Mouse (Mus musculus): ENCODE measurements around the gene Ptbp1. TPM values are rescaled to one million over a fixed set of nuclear protein-coding genes. Genes with fewer than 3 reads are reported as not detected.
"Not testable (repeated sequence)": the region's sequence is repeated elsewhere in the genome, so short reads cannot be mapped to it uniquely, and the experiment has no call there.

Ptbp1 gene
- polyA plus RNA-seq, 1 experiment from 2014 or later = 116 TPM

DNA sequence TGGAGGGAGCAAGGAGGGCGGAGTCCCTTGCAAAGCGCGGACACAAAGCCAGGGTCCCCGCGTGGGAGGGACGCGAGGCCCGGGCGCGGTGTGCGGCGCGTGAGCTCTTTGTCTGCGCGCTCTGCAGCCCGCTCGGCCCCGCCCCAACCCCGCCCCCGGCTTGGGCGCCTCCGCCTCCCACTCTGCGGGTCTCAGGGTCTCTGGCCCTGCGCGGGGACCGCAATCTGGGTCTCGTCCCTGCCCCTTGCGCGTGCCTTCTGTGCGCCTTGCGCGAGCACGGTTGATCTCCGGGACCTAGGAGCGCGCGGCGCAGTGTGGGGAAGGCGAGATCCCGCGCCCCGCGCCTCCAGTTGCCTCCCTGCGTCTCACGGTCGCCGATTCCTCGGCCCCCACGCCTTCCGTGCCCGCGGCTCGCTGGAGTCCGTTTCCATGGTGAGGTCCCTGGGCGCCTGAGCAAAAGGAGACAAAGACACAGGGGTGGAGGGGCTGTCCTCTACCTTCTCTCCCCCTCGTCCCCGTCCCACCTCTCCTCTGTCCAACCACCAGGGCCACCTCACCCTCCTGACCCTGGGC lies 20.1 kb downstream of the Ptbp1 start, which contains the start of the genes Prtn3 and Plppr3:
TSS of gene Prtn3 (plus strand) at position 187 of the 573 bp plus-strand sequence.
TSS of gene Plppr3 (minus strand) at position 345 of the 573 bp plus-strand sequence.
- H3K4me2 ChIP-seq (replicated peaks) = peak within 1 kb of the TSS; percentile 97
- peaks cover 29% of the 10 kb centered on the region for H3K36me3 ChIP-seq
- H3K9me3 ChIP-seq = no peaks in the 10 kb centered on the region
- H3K27me3 ChIP-seq = 0 out of 2 replicates have a peak, but pooled peaks cover under 1% of the 10 kb centered on the region
- peaks cover 48% of the 10 kb centered on the region for H3K4me1 ChIP-seq (replicated peaks)
- H3K9ac ChIP-seq (replicated peaks) = peak within 1 kb of the TSS; percentile 96
- peak within 1 kb of the TSS; percentile 77 for H3K4me3 ChIP-seq (replicated peaks)
- under 1% methylated on average over 43 of the region's 57 CpGs for WGBS
- ATAC-seq = peak; percentile 90
- H3K27ac ChIP-seq = peak within 1 kb of the TSS; percentile 95

DNA sequence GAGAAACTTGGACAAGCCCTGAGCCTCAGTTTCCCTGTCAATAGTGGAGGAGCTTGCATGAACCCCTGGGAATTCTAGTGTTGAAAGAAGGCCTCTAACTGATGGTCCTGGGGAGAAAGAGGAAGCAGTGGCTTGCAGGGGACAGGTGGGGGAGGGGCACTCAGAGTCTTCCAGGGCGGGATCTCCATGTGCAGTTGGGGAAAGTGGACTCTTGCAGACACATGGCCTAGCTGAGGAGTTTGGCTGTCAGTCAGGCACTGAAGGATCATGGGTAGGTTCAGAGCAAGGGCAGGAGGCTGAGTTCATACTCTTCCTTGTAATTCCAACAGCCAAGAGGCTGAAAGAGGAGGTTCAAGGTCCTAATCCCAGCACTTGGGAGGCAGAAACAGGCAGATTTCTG lies 22.9 kb downstream of the Ptbp1 start:
- peaks cover 25% of the 10 kb centered on the region for H3K27me3 ChIP-seq
- peaks cover 29% of the 10 kb centered on the region for H3K4me1 ChIP-seq (replicated peaks)
- H3K9ac ChIP-seq (replicated peaks) = no peak overlapping the region
- WGBS = 56% methylated on average over 1 of the region's 1 CpGs
- no peaks in the 10 kb centered on the region for H3K9me3 ChIP-seq
- 0 out of 2 replicates have a peak, but pooled peaks cover 4% of the 10 kb centered on the region for H3K36me3 ChIP-seq
- H3K4me2 ChIP-seq (replicated peaks) = no peak overlapping the region
- ATAC-seq = no peak
- no peak overlapping the region for H3K27ac ChIP-seq
- H3K4me3 ChIP-seq (replicated peaks) = no peak overlapping the region

DNA sequence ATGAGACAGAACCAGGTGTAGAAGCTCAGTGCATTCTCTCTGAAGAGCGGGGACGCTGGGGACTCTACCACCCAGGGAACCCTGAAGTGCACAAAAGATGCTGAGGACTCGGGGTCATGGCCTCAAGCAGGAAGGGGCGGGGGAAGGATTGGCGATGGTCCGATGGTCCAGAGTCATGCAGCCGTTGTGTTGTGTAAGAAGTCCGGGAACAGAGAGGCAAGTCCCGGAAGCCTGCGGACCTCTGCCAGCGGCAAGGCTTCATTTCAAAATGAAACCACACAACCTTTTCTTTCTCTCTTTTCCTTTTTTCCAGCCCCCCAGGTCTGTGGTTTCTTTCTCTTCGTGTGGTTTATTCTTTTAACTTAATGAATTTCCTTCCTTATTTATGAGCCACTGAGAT lies 23.5 kb downstream of the Ptbp1 start:
- 0 out of 2 replicates have a peak, but pooled peaks cover 1% of the 10 kb centered on the region for H3K36me3 ChIP-seq
- peaks cover 31% of the 10 kb centered on the region for H3K27me3 ChIP-seq
- H3K9me3 ChIP-seq = no peaks in the 10 kb centered on the region
- no peak overlapping the region for H3K9ac ChIP-seq (replicated peaks)
- no peak for ATAC-seq
- 40% methylated on average over 12 of the region's 12 CpGs for WGBS
- no peak overlapping the region for H3K27ac ChIP-seq
- no peak overlapping the region for H3K4me2 ChIP-seq (replicated peaks)
- no peak overlapping the region for H3K4me3 ChIP-seq (replicated peaks)
- H3K4me1 ChIP-seq (replicated peaks) = peaks cover 28% of the 10 kb centered on the region

DNA sequence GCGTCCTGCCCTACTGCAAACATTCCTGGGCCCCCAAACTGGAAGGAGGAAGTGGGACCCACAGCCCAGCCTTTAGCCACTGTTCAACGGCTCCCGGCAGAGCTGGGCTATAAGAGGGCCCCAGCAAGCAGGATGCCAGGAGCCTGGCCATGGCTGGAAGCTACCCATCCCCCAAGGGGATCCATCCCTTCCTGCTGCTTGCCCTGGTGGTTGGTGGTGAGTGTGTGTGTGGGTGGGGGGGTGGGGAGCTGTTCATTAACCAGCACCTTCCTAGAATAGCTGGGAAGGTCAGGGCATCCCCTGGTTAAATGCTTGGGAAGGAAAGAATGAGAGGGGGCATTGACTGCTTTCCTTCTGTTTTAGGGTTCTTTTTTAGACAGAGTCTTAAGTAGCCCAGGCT lies 25.3 kb downstream of the Ptbp1 start:
- WGBS = 46% methylated on average over 3 of the region's 3 CpGs

DNA sequence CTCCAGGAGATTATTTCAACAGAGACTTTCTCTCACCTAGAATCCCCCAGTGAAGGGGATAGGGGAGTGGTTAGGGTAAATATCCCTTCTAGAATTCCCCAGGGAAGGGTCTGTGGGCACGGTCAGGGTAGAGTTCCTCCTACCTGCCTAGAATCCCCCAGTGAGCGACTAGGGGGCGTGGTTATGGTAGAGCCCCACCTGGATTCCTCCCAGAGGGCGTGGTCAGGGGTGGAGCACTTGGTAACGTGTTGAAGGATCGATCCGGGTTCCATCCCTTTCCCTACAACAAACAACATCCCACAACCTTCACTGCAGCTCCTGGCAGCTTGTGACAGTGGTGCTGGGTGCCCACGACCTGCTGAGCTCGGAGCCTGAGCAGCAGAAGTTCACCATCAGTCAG lies 26.5 kb downstream of the Ptbp1 start:
- Histone ChIP-seq H3K4me3 (replicated peaks) (no peak overlapping the region), H3K9ac (replicated peaks) (no peak overlapping the region), H3K27me3 (peaks cover 40% of the 10 kb centered on the region), H3K4me2 (replicated peaks) (no peak overlapping the region), H3K4me1 (replicated peaks) (peaks cover 12% of the 10 kb centered on the region), H3K36me3 (no peaks in the 10 kb centered on the region), H3K27ac (no peak overlapping the region), H3K9me3 (no peaks in the 10 kb centered on the region)
- WGBS = 21% methylated on average over 9 of the region's 9 CpGs
- ATAC-seq = no peak

More for the DNA sequence above, 25.3 kb downstream of the Ptbp1 start:
- Histone ChIP-seq H3K9ac (replicated peaks) (no peak overlapping the region), H3K27ac (no peak overlapping the region), H3K4me1 (replicated peaks) (peaks cover 23% of the 10 kb centered on the region), H3K27me3 (peaks cover 40% of the 10 kb centered on the region), H3K4me3 (replicated peaks) (no peak overlapping the region), H3K4me2 (replicated peaks) (no peak overlapping the region), H3K9me3 (no peaks in the 10 kb centered on the region), H3K36me3 (no peaks in the 10 kb centered on the region)
- ATAC-seq = no peak

DNA sequence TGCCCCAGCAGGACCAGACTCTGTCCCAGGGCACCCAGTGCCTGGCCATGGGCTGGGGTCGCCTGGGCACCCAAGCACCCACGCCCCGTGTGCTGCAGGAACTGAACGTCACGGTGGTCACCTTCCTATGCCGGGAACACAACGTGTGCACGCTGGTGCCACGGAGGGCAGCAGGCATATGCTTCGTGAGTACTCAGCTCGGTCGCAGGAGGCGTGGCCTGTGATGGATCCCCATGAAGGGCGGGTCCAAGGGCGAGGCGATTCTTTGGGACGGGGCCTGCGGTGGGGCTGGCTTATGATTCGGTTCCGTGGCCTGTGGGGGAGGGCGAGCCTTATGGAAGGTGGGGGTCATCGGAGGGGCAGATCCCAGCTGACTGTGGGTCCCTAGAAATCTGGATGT lies 27.8 kb downstream of the Ptbp1 start:
- H3K27ac ChIP-seq = no peak overlapping the region
- H3K27me3 ChIP-seq = peaks cover 40% of the 10 kb centered on the region
- no peak overlapping the region; the same call in 1 of the 2 replicates for H3K4me3 ChIP-seq (replicated peaks)
- no peak for ATAC-seq
- peak overlapping the region; percentile 33 for H3K4me2 ChIP-seq (replicated peaks)
- no peak overlapping the region; the same call in 1 of the 2 replicates for H3K9ac ChIP-seq (replicated peaks)
- no peaks in the 10 kb centered on the region for H3K9me3 ChIP-seq
- WGBS = 6% methylated on average over 22 of the region's 22 CpGs
- H3K4me1 ChIP-seq (replicated peaks) = peaks cover 12% of the 10 kb centered on the region
- no peaks in the 10 kb centered on the region for H3K36me3 ChIP-seq

DNA sequence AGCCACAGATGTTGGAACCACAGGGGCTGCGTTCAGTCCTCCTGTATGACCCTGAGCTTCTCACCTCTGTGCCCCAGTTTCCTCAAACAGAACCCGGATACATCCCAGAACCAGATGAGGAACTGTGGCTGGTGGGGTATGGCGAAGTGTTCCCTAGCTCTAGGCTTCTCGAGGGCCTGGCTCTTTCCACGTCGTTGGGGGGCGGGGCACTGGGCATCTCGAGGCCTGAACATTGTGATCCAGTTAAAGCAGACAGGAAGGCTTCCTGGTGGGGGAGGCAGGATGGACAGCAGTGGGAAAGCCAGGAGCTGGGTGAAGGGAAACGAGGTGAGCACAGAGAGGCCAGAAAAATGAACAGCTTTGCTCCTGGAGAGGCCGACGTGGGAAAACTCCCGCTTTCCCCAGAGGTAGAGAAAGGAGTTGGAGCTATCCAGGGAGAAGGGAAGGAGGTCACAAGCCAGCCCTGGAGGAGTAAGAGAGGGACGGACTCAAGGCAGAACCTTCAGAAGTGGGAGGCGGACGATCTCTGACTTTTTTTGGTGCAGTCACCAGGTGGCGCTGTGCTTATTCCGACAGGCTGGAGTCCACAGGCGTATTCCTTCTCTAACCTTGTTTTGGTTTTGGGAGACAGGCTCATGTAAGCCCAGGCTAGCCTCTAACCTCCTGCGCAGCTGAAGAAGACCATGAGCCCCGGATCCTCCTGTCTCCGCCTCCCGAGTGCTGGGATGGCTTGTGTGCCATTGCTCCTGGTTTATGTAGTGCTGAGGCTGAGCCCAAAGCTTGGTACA lies 29.3 kb downstream of the Ptbp1 start:
- H3K4me3 ChIP-seq (replicated peaks) = no peak overlapping the region
- peak; percentile 32; the same call in 1 of the 2 replicates for ATAC-seq
- no peaks in the 10 kb centered on the region for H3K9me3 ChIP-seq
- no peaks in the 10 kb centered on the region for H3K36me3 ChIP-seq
- no peak overlapping the region for H3K27ac ChIP-seq
- no peak overlapping the region for H3K9ac ChIP-seq (replicated peaks)
- peaks cover 12% of the 10 kb centered on the region for H3K4me1 ChIP-seq (replicated peaks)
- no peak overlapping the region for H3K4me2 ChIP-seq (replicated peaks)
- 16% methylated on average over 22 of the region's 22 CpGs for WGBS
- peaks cover 40% of the 10 kb centered on the region for H3K27me3 ChIP-seq

DNA sequence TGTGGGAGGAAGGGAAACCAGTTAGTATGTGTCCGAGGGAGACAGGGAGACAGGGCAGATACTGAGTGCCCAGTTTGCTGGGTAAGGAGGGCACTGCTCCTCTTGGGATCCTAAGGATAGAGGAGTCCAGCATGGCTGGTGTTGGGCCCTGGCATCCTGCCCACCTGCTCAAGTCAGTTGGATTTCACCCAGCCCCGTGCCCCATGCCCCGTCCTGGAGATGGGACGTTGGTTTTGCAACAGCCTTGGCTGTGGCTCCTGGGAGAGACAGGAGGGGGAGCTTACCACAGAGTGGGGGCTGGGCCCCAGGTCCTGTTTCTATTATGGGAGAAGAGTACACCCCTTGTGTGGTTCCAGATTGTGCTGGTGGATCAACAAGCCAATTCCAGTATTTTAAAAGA lies 30.2 kb downstream of the Ptbp1 start:
- WGBS = 68% methylated on average over 4 of the region's 4 CpGs
- Histone ChIP-seq H3K4me1 (replicated peaks) (peaks cover 12% of the 10 kb centered on the region), H3K9ac (replicated peaks) (no peak overlapping the region), H3K27ac (no peak overlapping the region), H3K9me3 (no peaks in the 10 kb centered on the region), H3K27me3 (peaks cover 39% of the 10 kb centered on the region), H3K4me2 (replicated peaks) (no peak overlapping the region), H3K4me3 (replicated peaks) (no peak overlapping the region), H3K36me3 (no peaks in the 10 kb centered on the region)
- no peak for ATAC-seq

DNA sequence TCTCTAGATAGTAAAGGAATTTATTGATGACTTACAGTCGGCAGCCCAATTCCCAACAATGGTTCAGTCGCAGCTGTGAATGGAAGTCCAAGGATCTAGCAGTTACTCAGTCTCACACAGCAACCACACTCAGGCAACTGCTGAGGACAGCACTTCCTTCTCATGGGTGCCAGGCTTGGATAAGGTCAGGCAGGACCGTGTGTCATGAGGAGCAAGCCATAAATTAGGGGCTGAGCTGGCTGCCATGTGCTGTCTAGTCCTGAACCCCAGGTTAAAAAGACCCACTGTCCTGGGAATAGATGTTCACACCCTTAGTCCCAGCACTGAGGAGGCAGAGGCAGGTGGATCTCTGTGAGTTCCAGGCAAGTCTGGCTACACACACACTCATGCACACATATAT lies 30.7 kb downstream of the Ptbp1 start:
- Histone ChIP-seq H3K27me3 (peaks cover 34% of the 10 kb centered on the region), H3K4me1 (replicated peaks) (peaks cover 12% of the 10 kb centered on the region)
- H3K9ac ChIP-seq (replicated peaks); ATAC-seq; H3K4me2 ChIP-seq (replicated peaks); H3K36me3 ChIP-seq; H3K27ac ChIP-seq; H3K4me3 ChIP-seq (replicated peaks); H3K9me3 ChIP-seq: not testable (repeated sequence)
- 84% methylated on average over 3 of the region's 3 CpGs for WGBS

DNA sequence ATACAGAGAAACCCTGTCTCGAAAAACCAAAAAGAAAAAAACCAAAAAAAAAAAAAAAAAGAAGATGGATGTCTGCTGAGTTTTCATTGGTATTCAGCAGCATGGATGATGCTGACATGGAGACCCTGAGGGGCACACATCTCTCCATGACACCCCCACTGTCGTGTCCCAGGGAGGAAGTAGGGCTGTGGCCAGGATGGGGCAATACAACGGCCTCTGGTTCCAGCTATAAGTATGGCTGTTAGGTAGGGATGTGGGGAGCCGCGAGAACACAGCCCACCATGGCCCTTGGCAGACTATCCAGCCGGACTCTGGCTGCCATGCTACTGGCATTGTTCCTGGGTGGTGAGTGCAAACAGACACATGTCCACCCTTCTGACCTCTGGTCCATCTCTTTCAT lies 31.8 kb downstream of the Ptbp1 start, which contains the start of gene Elane:
TSS of gene Elane (plus strand) at position 194 of the 400 bp plus-strand sequence.
- peaks cover 33% of the 10 kb centered on the region for H3K27me3 ChIP-seq
- no peak for ATAC-seq
- no peaks in the 10 kb centered on the region for H3K9me3 ChIP-seq
- 87% methylated on average over 6 of the region's 6 CpGs for WGBS
- no peak within 1 kb of the TSS for H3K4me2 ChIP-seq (replicated peaks)
- peaks cover 9% of the 10 kb centered on the region for H3K4me1 ChIP-seq (replicated peaks)
- H3K27ac ChIP-seq = no peak within 1 kb of the TSS
- H3K36me3 ChIP-seq = no peaks in the 10 kb centered on the region
- no peak within 1 kb of the TSS for H3K4me3 ChIP-seq (replicated peaks)
- H3K9ac ChIP-seq (replicated peaks) = no peak within 1 kb of the TSS

DNA sequence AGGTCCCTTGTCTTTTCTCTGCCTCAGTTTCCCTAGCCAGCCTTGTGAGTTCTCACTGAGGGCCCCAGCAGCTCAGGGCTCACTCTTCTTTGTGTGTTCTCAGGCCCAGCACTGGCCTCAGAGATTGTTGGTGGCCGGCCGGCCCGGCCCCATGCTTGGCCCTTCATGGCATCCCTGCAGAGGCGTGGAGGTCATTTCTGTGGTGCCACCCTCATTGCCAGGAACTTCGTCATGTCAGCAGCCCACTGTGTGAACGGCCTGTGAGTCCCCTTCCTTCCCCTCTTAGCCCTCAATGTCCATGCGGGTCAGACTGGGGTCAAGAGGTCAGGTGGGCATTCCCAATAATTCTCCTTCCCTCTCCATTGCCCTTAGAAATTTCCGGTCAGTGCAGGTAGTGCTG lies 32.4 kb downstream of the Ptbp1 start:
- no peak overlapping the region for H3K4me3 ChIP-seq (replicated peaks)
- ATAC-seq = no peak
- peaks cover 9% of the 10 kb centered on the region for H3K4me1 ChIP-seq (replicated peaks)
- H3K4me2 ChIP-seq (replicated peaks) = no peak overlapping the region
- H3K9me3 ChIP-seq = no peaks in the 10 kb centered on the region
- H3K27me3 ChIP-seq = peaks cover 30% of the 10 kb centered on the region
- no peak overlapping the region for H3K27ac ChIP-seq
- no peaks in the 10 kb centered on the region for H3K36me3 ChIP-seq
- no peak overlapping the region for H3K9ac ChIP-seq (replicated peaks)
- 85% methylated on average over 8 of the region's 8 CpGs for WGBS

DNA sequence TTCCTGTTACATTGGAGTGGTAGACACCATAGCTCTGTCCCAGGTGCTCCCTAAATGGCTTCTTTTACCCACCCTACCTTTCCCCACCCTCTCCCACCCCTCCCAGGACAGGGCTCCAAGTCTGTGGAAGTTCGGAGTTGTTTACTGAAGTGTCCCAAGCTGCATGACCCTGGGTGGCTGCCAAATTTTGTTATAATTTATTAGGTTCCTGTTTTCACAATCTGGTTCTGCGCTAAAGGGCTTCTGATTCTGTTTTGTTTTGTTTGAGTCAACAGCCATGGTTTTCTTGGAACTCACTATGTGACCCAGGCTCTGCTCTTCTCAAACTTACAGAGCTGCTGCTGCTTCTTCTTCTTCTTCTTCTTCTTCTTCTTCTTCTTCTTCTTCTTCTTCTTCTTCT lies 35.2 kb downstream of the Ptbp1 start:
- peaks cover 10% of the 10 kb centered on the region; the same call in 1 of the 2 replicates for H3K27me3 ChIP-seq
- peaks cover 3% of the 10 kb centered on the region for H3K36me3 ChIP-seq
- no peaks in the 10 kb centered on the region for H3K9me3 ChIP-seq
- no peak overlapping the region for H3K9ac ChIP-seq (replicated peaks)
- no peak overlapping the region for H3K4me3 ChIP-seq (replicated peaks)
- ATAC-seq = no peak
- H3K4me1 ChIP-seq (replicated peaks) = no peaks in the 10 kb centered on the region
- H3K27ac ChIP-seq = no peak overlapping the region
- no peak overlapping the region for H3K4me2 ChIP-seq (replicated peaks)
- WGBS = 98% methylated on average over 2 of the region's 2 CpGs
